In the genomic region with DNA sequence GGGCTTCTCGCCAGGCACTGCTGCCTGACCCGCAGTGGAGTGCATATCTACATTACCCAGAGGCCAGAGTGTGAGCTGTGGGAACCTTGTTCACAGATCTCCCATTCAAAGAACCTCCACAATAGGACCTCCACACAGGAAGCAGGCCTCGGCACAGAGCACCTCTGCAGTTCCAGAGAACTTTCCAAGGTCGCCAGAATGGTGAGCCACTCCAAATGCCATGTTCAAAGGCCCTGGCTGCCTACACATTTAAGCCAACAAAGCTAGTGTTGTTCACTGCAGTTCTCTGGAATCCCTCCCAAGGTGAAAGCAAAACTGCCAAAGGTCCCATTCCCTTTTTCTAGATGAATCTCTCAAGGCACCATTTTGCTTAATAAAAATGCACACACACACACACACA, we compare ENCODE assay signal across 14 mouse cellular contexts. TPM values are rescaled to one million over a fixed set of nuclear protein-coding genes. Genes with fewer than 3 reads are reported as not detected.
DNase-seq lines count a peak whose midpoint lies in the region; ATAC-seq and TF ChIP-seq lines count a peak whose summit lies in the region.
"Had no signal": no experiment of that assay in that cellular context is flagged by ENCODE, and none has a peak within 500 bp of the region (broad histone marks: within the 10 kb centered on the region; RNA-seq: fewer than 3 reads in every experiment).

No protein-coding gene starts in this region.

- WGBS in kidney, postnatal 0 days, result 61% methylated on average over 4 of the region's 4 CpGs
- WGBS in kidney, embryonic 14.5 days, result 74% methylated on average over 4 of the region's 4 CpGs
- 53% methylated on average over 4 of the region's 4 CpGs for WGBS in limb, embryonic 15.5 days

- no peak for ATAC-seq in kidney, postnatal 0 days (replicated peaks; ENCODE audit: low FRiP score, low read depth)
- no peak for ATAC-seq in kidney, embryonic 14.5 days (ENCODE audit: low FRiP score, low TSS enrichment)
- ATAC-seq in limb, embryonic 15.5 days (ENCODE audit: insufficient number of reproducible peaks, low FRiP score, low TSS enrichment, low read depth), result no peak

- no peak overlapping the region for H3K4me3 ChIP-seq in kidney, postnatal 0 days (replicated peaks; ENCODE audit: low read depth, low read length)
- no peak overlapping the region for H3K4me3 ChIP-seq in kidney, embryonic 14.5 days (ENCODE audit: low read length)
- H3K4me3 ChIP-seq in limb, embryonic 15.5 days, result no peak overlapping the region
- H3K4me3 ChIP-seq: left cerebral cortex, adult 2 months; liver, embryonic 13.5 days; megakaryocyte, embryonic 14.5 days had no signal

- H3K9ac ChIP-seq in kidney, postnatal 0 days (ENCODE audit: low read depth, low read length), result no peak overlapping the region
- H3K9ac ChIP-seq in kidney, embryonic 14.5 days (ENCODE audit: low read depth, low read length), result no peak overlapping the region
- no peak overlapping the region for H3K9ac ChIP-seq in limb, embryonic 15.5 days
- H3K9ac ChIP-seq: liver, embryonic 13.5 days had no signal

- H3K27me3 ChIP-seq in kidney, postnatal 0 days (ENCODE audit: insufficient read depth, low read length), result no peaks in the 10 kb centered on the region
- H3K27me3 ChIP-seq in kidney, embryonic 14.5 days (ENCODE audit: control insufficient read depth, insufficient read depth, low read length), result no peaks in the 10 kb centered on the region
- H3K27me3 ChIP-seq in limb, embryonic 15.5 days, result no peaks in the 10 kb centered on the region
- H3K27me3 ChIP-seq: CH12.LX; liver, embryonic 13.5 days; megakaryocyte, embryonic 14.5 days had no signal

- H3K27ac ChIP-seq in kidney, postnatal 0 days, result peak overlapping the region; percentile 36; the same call in 1 of the 2 replicates
- no peak overlapping the region for H3K27ac ChIP-seq in kidney, embryonic 14.5 days (ENCODE audit: low read depth, low read length)
- H3K27ac ChIP-seq in limb, embryonic 15.5 days, result peak overlapping the region; percentile 33; the same call in 1 of the 2 replicates
- H3K27ac ChIP-seq: left cerebral cortex, adult 2 months; liver, embryonic 13.5 days had no signal

- H3K9me3 ChIP-seq in kidney, postnatal 0 days (replicated peaks; ENCODE audit: low read length), result no peaks in the 10 kb centered on the region
- no peaks in the 10 kb centered on the region for H3K9me3 ChIP-seq in kidney, embryonic 14.5 days (ENCODE audit: control insufficient read depth, low read length)
- no peaks in the 10 kb centered on the region for H3K9me3 ChIP-seq in limb, embryonic 15.5 days
- H3K9me3 ChIP-seq: liver, embryonic 13.5 days; megakaryocyte, embryonic 14.5 days had no signal

- no peaks in the 10 kb centered on the region for H3K36me3 ChIP-seq in kidney, postnatal 0 days (ENCODE audit: insufficient read depth, low read length)
- no peaks in the 10 kb centered on the region for H3K36me3 ChIP-seq in kidney, embryonic 14.5 days (ENCODE audit: control insufficient read depth, insufficient read depth, low read length)
- H3K36me3 ChIP-seq in limb, embryonic 15.5 days, result 0 out of 2 replicates have a peak, but pooled peaks cover 2% of the 10 kb centered on the region
- H3K36me3 ChIP-seq: liver, embryonic 13.5 days had no signal

- H3K4me2 ChIP-seq in kidney, postnatal 0 days (ENCODE audit: low read length), result no peak overlapping the region
- no peak overlapping the region for H3K4me2 ChIP-seq in kidney, embryonic 14.5 days (replicated peaks; ENCODE audit: low read depth, low read length)
- H3K4me2 ChIP-seq in limb, embryonic 15.5 days, result no peak overlapping the region
- H3K4me2 ChIP-seq: liver, embryonic 13.5 days had no signal

- peaks cover 9% of the 10 kb centered on the region for H3K4me1 ChIP-seq in kidney, postnatal 0 days (replicated peaks; ENCODE audit: insufficient read depth, low read length)
- peaks cover 31% of the 10 kb centered on the region for H3K4me1 ChIP-seq in kidney, embryonic 14.5 days (ENCODE audit: control insufficient read depth, insufficient read depth, low read length)
- H3K4me1 ChIP-seq in limb, embryonic 15.5 days, result peaks cover 65% of the 10 kb centered on the region
- H3K4me1 ChIP-seq: megakaryocyte, embryonic 14.5 days had no signal

- DNase-seq in kidney, postnatal 0 days (ENCODE audit: low spot score), result no peak
- DNase-seq in ZHBTc4 (ENCODE audit: low read depth, low spot score), result peak; percentile 28
- DNase-seq in adrenal gland, postnatal 25 days, result peak; percentile 18
- DNase-seq in cerebellum, postnatal 25 days, result no peak
- DNase-seq in right cerebral cortex, adult 18-20 months, result no peak
- DNase-seq: cerebellum, adult 8-10 months; kidney, postnatal 4 days; liver, embryonic 13.5 days; right cerebral cortex, postnatal 4 days had no signal

- TF ChIP-seq CTCF in kidney, postnatal 0 days (IDR thresholded peaks at IDR 0.05; ENCODE audit: low read depth), result no peak

RNA-seq across cellular contexts. Expression of gene Fndc3b, which starts 55.4 kb away (rescaled TPM):
- polyA plus RNA-seq in kidney, postnatal 0 days (2015; fragmentation: Nextera tagmentation; extraction: Ambion mirVana), result 23.1 and 24.2 TPM in 2 replicates
- polyA plus RNA-seq in kidney, embryonic 14.5 days (2014; fragmentation: Nextera tagmentation; extraction: Ambion mirVana), result 18.5 and 28.7 TPM in 2 replicates
- total RNA-seq in adrenal gland, postnatal 25 days (2021), result 107 and 113 TPM in 2 replicates
- 35.4 and 39.5 TPM in 2 replicates for polyA plus RNA-seq in limb, embryonic 15.5 days (2015; fragmentation: Nextera tagmentation; extraction: Ambion mirVana)

Comparison
In these comparisons a context has a peak if more than half of its experiments do, and no peak if none do; other contexts are left out.
1. DNase-seq: peak in ZHBTc4 (single experiment) and adrenal gland, postnatal 25 days (single experiment); none in kidney, postnatal 0 days (single experiment), cerebellum, postnatal 25 days (0 of 2) and right cerebral cortex, adult 18-20 months (single experiment).